Mouse (Mus musculus) neutrophil, adult 5-6 weeks (primary cell): ENCODE data around the gene Cdk5rap1. TPM values are rescaled to one million over a fixed set of nuclear protein-coding genes. Genes with fewer than 3 reads are reported as not detected.

Source experiments
- ATAC-seq: fragments of 151-379, 151-347 bp; 2 replicates; pipeline ENCODE4 v1.8.0; 2017; ENCODE audit warnings: mild to moderate bottlenecking, moderate TSS enrichment; ENCODE audit not compliant: insufficient number of reproducible peaks, poor library complexity, low FRiP score, severe bottlenecking; ENCODE audit errors: extremely low read depth
- total RNA-seq: library from RNA; stranded (forward); fragments of 200-1000 nt; gene quantifications from 2 replicates; pipeline ENCODE4 v1.2.3, GENCODE M21; 2017

The Cdk5rap1 gene
- 9.8 and 10.1 TPM in 2 replicates for total RNA-seq

DNA sequence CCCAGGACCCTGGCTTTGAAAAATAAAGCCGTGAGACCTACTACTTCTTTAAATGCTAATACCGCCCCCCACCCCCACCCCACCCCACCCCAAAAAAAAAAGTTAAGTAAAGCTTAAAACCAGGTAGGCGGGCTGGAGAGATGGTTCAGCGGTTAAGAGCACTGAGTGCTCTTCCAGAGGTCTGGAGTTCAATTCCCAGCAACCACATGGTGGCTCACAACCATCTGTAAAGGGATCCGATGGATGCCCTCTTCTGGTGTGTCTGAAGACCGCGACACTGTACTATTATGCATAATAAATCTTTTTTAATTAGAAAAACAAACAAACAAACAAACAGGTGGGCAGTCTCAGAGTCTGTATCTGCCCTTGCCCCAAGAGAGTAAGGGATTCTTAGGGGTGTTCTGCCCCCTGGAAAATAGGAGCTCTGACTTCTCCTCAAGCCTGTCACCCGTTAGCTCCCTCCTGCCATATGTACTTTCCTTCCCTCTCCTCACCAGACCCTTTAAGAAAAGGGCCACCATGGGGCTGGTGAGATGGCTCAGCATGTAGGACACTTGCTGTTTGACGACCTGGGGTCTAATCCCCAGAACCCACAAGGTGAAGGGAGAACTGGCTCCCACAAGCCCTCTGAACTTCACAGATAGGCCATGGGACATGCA is at the start of gene Cdk5rap1:
TSS of gene Cdk5rap1 (minus strand) at position 169 of the 659 bp plus-strand sequence.
- no peak for ATAC-seq

GRCm38 (mm10) chr2:154422181-154422580 is 49.4 kb upstream of the Cdk5rap1 start:
- no peak for ATAC-seq

DNA sequence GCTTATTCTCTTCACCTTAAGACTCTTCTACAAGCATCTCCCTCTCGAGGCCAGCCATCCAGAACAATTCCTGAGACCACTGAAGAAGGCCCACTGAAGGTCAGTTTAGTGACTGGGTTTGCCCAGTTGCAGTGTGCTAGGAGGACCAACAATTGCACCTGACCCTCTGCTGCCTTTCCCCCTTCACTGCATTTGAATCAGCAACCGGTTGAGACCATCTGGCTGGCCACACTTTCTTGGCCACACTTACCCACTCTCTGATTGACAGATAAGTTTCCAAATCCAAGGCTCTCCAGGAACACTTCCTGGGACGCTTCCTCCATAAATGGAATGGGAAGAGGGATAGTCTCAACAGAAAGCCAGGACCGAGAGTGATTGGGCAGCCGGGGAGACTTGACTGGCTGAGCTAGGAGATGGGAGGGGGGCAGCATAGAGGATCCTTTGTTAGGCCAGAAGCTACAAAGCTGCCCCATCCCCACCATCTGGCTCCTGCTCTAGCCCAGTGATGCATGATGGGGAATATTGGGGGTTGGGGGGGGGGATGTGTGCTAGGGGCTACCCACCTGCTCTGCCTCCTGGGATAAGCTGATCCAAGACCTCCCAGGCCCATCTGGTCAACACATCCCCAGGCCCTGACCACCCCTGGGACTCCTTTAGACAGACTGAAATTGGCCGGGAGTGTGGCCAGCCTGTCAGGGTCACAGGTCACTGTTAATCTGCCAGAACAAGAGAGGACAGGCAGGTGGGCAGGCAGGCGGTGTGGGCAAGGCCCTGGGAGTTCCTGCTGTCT is 48.3 kb upstream of the Cdk5rap1 start:
- no peak for ATAC-seq

- no peak for ATAC-seq
Observed at GRCm38 (mm10) chr2:154419631-154420515, 47.1 kb upstream of the Cdk5rap1 start.

- ATAC-seq, result no peak
Observed at GRCm38 (mm10) chr2:154418001-154418400, 45.2 kb upstream of the Cdk5rap1 start.

- ATAC-seq, result 0 out of 2 replicates have a peak, but pooled peaks have one; percentile 16
Observed at GRCm38 (mm10) chr2:154417107-154417506, 44.3 kb upstream of the Cdk5rap1 start.

DNA sequence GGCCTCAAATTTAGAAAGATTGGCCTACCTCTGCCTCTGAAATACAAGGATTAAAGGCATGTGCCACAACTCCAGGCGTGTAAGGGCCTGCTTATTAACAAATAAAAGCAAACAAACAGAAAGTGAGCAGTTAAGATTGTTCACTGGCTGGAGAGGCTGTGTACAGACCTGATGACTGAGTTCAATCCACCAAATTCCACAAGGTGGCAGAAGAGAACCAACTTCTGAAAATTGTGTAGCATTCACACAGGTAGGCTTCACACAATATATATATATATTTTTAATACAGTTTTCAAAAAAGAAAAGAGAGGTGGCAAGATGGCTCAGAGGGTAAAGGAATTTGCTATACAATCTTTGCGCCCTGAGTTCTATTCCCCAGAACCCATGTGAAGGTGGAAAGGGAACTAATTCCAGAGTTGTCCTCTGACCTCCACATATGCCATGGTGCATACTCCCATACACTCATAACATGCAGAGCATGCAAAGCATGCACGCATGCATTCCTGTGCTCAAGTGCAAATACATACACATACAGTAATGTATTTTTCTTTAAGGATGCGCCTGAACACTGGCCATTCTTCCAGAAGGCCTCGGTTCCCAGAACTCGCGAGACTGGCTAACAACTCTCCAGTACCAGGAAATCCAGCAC is 39.3 kb upstream of the Cdk5rap1 start:
- ATAC-seq, result 0 out of 2 replicates have a peak, but pooled peaks have one; percentile 38

DNA sequence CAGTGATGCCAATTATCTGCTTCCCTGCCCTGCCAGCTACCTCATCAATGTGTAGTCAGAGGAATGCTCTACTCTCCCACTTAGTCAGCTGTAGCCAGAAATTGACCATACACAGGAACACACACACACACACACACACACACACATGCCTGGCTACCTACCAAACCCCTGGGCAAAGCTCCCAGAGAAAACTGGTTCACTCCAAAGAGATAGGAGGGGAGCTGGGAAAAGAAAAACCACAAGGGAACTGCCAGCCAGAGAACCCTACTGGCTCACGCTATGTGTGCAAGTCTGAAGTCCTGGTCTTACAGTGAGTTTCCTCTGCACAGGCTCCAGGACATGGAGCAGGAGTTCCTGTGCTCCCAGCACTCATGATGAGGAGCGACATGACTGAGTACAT is 37.5 kb upstream of the Cdk5rap1 start:
- no peak for ATAC-seq

GRCm38 (mm10) chr2:154407643-154408445 is 35.0 kb upstream of the Cdk5rap1 start, which contains the start of gene Snta1:
TSS of gene Snta1 (minus strand) at chr2:154408099.
- peak; percentile 71 for ATAC-seq

GRCm38 (mm10) chr2:154407063-154407642 is 34.3 kb upstream of the Cdk5rap1 start:
- ATAC-seq, result no peak

DNA sequence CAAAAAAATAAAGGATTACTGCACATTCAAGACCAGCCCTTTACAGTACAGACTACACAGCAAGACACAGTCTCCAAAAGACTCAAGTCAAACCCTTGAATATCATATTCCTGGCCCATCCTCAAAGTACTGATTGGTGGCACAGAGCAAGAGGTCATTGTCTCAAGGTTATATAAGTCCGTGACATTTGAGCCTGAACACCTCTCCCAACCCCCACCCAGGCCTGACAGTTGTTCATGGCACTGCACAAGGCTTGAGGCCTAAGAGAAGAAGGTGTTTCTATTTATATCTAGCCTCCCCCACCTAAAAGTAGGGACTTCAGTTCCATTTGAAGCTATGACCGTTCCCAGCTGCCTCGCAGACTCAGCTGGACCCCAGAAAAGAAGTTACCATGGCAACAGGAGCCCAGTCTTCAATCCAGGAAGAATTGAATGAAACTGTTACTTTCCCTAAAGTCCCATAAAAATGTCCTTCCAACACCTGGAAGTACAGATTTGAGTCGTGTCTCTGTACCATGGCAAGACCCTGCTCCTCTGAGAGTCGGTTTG is 32.7 kb upstream of the Cdk5rap1 start:
- ATAC-seq, result no peak

DNA sequence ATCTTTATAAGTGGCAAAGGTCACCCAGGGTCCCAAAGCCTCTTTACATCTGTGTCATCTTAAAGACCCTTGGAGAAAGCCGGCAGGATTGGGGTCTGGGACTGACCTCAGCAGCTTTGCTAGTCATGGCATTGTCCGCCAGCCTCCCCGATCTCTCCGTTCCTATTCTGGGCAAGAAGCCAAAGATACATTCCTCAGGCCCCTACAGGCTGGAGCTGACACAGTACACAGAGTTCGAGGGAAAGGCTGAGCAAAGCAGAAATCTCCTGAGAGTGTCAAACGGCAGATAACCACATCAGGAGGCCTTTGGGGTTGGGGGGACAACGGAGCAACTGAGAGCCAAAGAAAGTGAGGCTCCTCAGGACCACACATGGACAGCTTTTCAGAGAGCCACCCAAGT is 30.0 kb upstream of the Cdk5rap1 start:
- no peak for ATAC-seq

GRCm38 (mm10) chr2:154401976-154402375 is 29.2 kb upstream of the Cdk5rap1 start:
- ATAC-seq, result no peak

DNA sequence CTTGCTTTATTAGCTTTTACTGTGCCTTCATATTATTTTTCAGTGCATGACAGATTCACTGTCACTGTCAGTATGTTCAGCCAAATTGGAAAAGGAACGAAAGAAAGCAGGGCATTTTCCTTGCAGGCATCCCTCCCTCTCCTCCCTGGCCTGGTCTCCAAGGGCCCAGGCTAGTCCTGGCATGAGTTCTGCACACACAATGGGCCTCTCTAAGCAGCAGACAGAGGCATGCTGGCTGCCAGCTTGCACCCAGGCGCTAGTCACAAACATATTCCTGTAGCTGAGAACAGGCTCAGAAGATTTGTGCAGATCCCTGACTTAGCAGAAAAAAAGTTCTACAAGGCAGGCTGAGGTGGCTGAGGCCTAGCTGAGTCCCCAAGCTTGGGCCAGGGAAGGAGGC is 26.5 kb upstream of the Cdk5rap1 start:
- ATAC-seq, result no peak

DNA sequence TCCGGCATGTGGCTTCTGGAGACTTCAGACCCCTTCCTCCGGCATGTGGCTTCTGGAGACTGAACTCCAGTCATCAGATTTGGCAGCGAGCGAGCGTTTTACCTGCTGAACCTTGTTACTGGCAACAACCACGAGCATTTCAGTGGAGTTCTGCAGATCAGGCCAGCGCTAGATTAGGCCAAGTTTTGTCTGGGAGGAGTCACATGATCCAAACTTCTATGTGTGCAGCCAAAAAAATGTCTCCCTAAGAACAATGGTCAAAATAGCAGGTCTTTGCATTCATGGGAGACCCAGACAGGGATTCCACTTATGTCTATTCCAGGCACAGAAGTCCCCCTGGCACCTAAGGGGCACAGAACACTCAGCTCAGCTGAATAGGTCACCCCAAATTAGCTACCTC is 25.5 kb upstream of the Cdk5rap1 start:
- no peak for ATAC-seq

DNA sequence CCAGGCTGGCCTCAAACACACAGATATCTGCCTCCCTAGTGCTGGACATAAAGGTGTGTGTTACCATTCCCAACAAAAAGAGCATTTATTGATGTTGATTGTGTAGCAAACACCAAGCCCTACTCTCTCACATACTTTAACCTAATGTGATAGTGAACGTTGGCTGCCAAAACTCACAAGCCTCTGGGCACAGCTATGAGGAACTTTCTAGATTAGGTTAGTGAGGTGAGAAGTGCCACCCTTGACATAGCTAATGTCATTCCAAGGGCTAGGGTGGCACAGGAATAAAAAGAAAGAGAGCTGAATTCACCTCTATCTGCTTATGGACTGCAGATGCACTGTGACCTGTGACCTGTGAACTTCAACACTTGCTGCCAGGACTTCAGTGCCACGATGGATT is 23.7 kb upstream of the Cdk5rap1 start:
- ATAC-seq, result no peak

DNA sequence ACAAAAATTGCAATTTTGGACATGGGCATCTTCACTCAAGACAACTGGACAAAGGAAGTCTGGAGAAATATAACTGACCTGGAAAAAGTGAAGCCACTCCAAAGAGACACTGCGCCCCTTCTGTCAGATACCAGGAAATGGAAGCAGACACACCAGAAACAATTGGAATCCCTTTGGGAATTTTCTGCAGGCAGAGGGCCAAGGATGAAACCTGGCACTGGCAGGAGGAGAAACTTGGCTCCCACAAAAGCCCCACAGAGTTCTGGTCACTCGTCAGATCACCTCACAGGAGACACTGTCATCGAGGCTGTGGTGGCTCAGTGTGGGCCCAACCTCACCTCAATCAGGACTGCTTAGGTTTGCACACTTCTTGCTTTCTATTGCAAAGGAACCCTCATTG is 21.8 kb upstream of the Cdk5rap1 start:
- ATAC-seq, result no peak
